Mouse (Mus musculus): ENCODE data around the gene Cdk18. TPM values are rescaled to one million over a fixed set of nuclear protein-coding genes. Genes with fewer than 3 reads are reported as not detected.

Cdk18 gene
- total and polyA plus RNA-seq, 3 experiments, result 0.32 to 2.5 (median 1.1) TPM

DNA sequence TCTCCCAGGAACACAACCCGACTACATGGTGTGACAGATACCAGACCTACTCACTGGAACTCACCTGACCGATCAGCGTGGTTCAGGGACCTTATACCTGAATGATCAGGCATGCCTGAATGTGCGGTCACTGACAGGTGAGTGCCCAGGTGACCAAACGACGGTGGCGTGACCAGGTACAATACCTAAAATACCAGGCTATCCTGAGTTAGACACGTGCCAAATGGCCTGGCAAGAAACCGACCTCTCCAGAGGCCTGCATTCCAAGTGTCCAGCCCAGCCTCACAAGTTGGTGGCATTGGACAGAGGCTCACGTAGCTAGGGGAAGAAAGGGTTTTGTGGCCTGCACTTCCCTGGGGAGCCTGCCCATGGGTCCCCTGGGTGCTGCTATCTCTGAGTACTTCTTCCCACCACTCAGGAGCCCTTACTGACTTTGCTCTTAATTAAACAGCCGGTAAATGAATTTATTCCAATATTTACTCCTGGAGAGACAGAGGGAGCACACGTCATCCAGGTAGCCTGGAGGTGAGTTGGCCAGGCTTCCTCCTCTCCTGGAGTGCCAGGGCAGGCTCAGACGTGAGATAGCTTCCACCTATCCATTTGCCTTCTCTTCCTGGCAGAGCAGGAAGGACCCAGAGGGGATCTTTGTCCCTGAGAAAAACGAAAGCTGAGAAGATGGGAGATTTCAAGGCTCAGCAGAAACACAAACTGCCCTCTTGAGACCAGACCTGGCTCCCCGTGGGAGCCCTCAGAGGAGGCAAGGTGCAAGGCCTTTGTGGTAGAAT is 11.5 kb upstream of the Cdk18 start:
- in situ Hi-C loops (cut with MboI; ENCODE audit: low pct_ligation_motif_present, low pct_unique_long_range_greater_than_20kb, low sequenced_read_pairs), result no loop called here
- no peak overlapping the region for H3K4me3 ChIP-seq (replicated peaks in 1 of 3; ENCODE audit: low read depth in 2 of 3, low read length in 2 of 3, poor library complexity in 1 of 3)
- peaks cover 20% of the 10 kb centered on the region for H3K27me3 ChIP-seq (replicated peaks)
- dilution Hi-C loops (cut with MboI; ENCODE audit: extremely low pct_ligation_motif_present, extremely low pct_unique_long_range_greater_than_20kb, low sequenced_read_pairs), result no loop called here
- H3K9ac ChIP-seq (ENCODE audit: insufficient read depth, low read depth), result no peak overlapping the region
- H3K4me1 ChIP-seq (ENCODE audit: control insufficient read depth in 1 of 2, insufficient read depth in 2 of 2), result peaks cover 12 to 37% of the 10 kb centered on the region in 2 experiments
- no peak overlapping the region for H3K4me2 ChIP-seq (ENCODE audit: insufficient read depth, low read depth, poor library complexity, severe bottlenecking)
- H3K9me3 ChIP-seq (replicated peaks; ENCODE audit: low read length), result no peaks in the 10 kb centered on the region
- no peak for TF ChIP-seq ZMIZ1 (IDR thresholded peaks at IDR 0.05; ENCODE audit: low read depth, low read length)
- TF ChIP-seq SMC3 (IDR thresholded peaks at IDR 0.05; ENCODE audit: low read depth, low read length), result no peak
- no peak for TF ChIP-seq MEF2A (IDR thresholded peaks at IDR 0.05; ENCODE audit: borderline replicate concordance, low read depth, low read length)
- TF ChIP-seq KAT2A (IDR thresholded peaks at IDR 0.05; ENCODE audit: insufficient replicate concordance, low read length), result no peak
- TF ChIP-seq ZKSCAN1 (IDR thresholded peaks at IDR 0.05; ENCODE audit: borderline replicate concordance, low read depth, low read length), result no peak
- no peak for TF ChIP-seq EP300 (IDR thresholded peaks at IDR 0.05; ENCODE audit: low read length)
- TF ChIP-seq RCOR1 (conservative IDR thresholded peaks at IDR 0.05; ENCODE audit: low read depth, low read length), result no peak
- TF ChIP-seq USF1 (IDR thresholded peaks at IDR 0.05; ENCODE audit: low read depth, low read length), result no peak
- no peak for TF ChIP-seq HCFC1 (IDR thresholded peaks at IDR 0.05; ENCODE audit: low read depth, low read length)
- TF ChIP-seq TCF12 (IDR thresholded peaks at IDR 0.05; ENCODE audit: low read depth, low read length), result no peak
- no peak for TF ChIP-seq MXI1 (IDR thresholded peaks at IDR 0.05; ENCODE audit: low read depth, low read length)
- no peaks in the 10 kb centered on the region for H3K36me3 ChIP-seq (replicated peaks in 1 of 2; ENCODE audit: control insufficient read depth in 1 of 2, insufficient read depth in 1 of 2, low read length in 1 of 2)
- H3K79me2 ChIP-seq (replicated peaks; ENCODE audit: control insufficient read depth, extremely low read depth, insufficient read depth, poor library complexity, severe bottlenecking), result no peaks in the 10 kb centered on the region
- DNase-seq (ENCODE audit: extremely low read depth), result no peak
- no peak overlapping the region for H3K27ac ChIP-seq (ENCODE audit: insufficient read depth, low read depth)

DNA sequence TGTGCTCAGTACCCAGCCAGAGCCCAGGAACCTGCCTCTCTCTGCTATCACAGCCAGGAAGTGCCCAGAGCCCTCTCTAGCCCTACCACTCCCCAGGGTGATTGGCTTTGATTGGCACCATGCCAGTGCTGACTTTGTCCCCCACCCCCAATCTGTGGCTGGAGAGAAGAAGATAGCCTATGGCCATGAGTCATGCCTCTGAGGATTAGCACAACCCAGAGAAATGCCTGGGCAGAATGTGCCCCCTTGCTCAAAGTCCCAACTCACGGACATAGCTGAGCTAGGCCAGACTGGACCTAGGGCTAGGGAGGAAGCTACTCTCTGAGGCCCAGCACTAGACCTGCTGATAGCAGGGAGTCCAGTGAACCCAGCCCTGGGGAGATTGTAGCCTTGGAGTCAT is 10.7 kb upstream of the Cdk18 start:
- Histone ChIP-seq H3K4me2 (ENCODE audit: insufficient read depth, low read depth, poor library complexity, severe bottlenecking) (no peak overlapping the region), H3K9me3 (replicated peaks; ENCODE audit: low read length) (no peaks in the 10 kb centered on the region), H3K9ac (ENCODE audit: insufficient read depth, low read depth) (no peak overlapping the region), H3K27me3 (replicated peaks) (peaks cover 21% of the 10 kb centered on the region), H3K27ac (ENCODE audit: insufficient read depth, low read depth) (no peak overlapping the region), H3K4me3 (replicated peaks in 1 of 3; ENCODE audit: low read depth in 2 of 3, low read length in 2 of 3, poor library complexity in 1 of 3) (no peak overlapping the region), H3K36me3 (replicated peaks in 1 of 2; ENCODE audit: control insufficient read depth in 1 of 2, insufficient read depth in 1 of 2, low read length in 1 of 2) (no peaks in the 10 kb centered on the region), H3K79me2 (replicated peaks; ENCODE audit: control insufficient read depth, extremely low read depth, insufficient read depth, poor library complexity, severe bottlenecking) (no peaks in the 10 kb centered on the region), H3K4me1 (ENCODE audit: control insufficient read depth in 1 of 2, insufficient read depth in 2 of 2) (peaks cover 12 to 34% of the 10 kb centered on the region in 2 experiments)
- in situ Hi-C loops (cut with MboI; ENCODE audit: low pct_ligation_motif_present, low pct_unique_long_range_greater_than_20kb, low sequenced_read_pairs), result no loop called here
- TF ChIP-seq IRF4 (IDR thresholded peaks at IDR 0.05; ENCODE audit: low read depth, low read length) (no peak), ZC3H11A (IDR thresholded peaks at IDR 0.05; ENCODE audit: low read depth, low read length) (no peak), TCF12 (IDR thresholded peaks at IDR 0.05; ENCODE audit: low read depth, low read length) (no peak), HCFC1 (IDR thresholded peaks at IDR 0.05; ENCODE audit: low read depth, low read length) (no peak), PAX5 (IDR thresholded peaks at IDR 0.05; ENCODE audit: low read length) (no peak), MYC (IDR thresholded peaks at IDR 0.05; ENCODE audit: low read depth, low read length) (no peak), E2F4 (IDR thresholded peaks at IDR 0.05; ENCODE audit: insufficient replicate concordance, low read depth, low read length) (no peak), USF1 (IDR thresholded peaks at IDR 0.05; ENCODE audit: low read depth, low read length) (no peak), ZKSCAN1 (IDR thresholded peaks at IDR 0.05; ENCODE audit: borderline replicate concordance, low read depth, low read length) (no peak), MXI1 (IDR thresholded peaks at IDR 0.05; ENCODE audit: low read depth, low read length) (no peak), JUN (IDR thresholded peaks at IDR 0.05; ENCODE audit: insufficient read depth, low read depth, low read length) (no peak), POLR2AphosphoS2 (IDR thresholded peaks at IDR 0.05; ENCODE audit: low read depth, low read length) (no peak), ELF1 (IDR thresholded peaks at IDR 0.05; ENCODE audit: low read depth, low read length) (no peak), SIN3A (IDR thresholded peaks at IDR 0.05; ENCODE audit: low read length) (no peak), TBP (conservative IDR thresholded peaks at IDR 0.05; ENCODE audit: low read depth, low read length) (no peak)
- DNase-seq (ENCODE audit: extremely low read depth), result no peak
- dilution Hi-C loops (cut with MboI; ENCODE audit: extremely low pct_ligation_motif_present, extremely low pct_unique_long_range_greater_than_20kb, low sequenced_read_pairs), result no loop called here

Data from CH12.LX (cell line).